Mouse (Mus musculus): ENCODE measurements around the gene Mfap3l.
A peak's percentile ranks its signal among the peaks of the same experiment; 100 is the strongest.
"Not testable (repeated sequence)": the region's sequence is repeated elsewhere in the genome, so short reads cannot be mapped to it uniquely, and the experiment has no call there.

Gene Mfap3l

DNA sequence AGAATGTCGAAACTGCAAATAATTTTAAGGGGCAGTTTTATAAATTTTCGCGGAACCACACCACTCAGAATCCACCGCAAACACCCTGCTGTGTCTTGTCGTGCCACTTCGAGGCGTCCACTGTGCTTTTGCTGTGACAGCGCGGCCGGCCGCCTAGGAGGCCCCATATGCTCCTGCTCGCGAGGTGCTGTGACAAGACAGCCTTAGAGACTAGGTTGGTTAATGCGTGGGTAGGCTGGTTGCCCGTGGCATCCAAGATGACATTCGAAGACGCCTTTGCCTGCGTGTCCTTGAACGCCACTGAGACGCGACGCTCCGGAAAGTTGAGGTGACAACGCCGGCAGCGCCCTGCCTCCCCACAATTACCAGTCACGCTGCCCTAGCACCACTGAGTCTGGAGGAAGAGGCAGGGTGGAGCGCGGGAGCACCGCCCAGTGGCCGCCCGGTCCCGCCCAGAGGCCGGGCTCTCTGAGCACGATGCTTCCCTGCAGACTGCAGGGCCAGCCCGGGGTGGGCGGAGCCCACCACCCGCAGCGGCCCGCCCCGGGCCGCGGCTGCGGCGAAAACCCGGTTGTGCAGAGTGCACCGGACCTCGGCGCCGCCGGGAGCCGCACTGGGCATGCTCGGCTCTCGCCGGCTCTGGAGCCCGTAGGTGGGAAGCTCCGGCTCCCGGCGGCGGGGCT is at the start of gene Mfap3l:
Gene Mfap3l, plus strand, starts transcription at position 578 of the 683 bp plus-strand sequence.
- DNase-seq, result peak; percentile 96

DNA sequence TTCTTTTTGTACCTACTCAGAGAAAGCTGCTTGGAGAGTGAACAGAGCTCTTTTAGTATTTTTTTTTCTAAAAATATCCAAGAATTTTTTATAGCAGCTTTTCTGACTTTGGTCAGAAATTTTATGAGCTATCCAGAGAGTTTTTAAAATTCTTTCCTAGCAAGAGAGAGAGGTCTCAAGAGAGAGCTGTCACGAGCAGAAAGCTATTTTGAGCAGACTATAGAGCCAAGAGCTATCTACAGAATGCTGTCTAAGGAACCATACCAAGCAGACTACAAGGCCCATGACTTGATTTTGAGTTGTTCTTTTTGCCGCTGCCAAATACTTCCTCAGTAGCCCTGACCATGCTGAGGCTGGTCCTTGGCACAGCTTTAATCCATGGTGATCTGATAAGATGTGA is 49.3 kb upstream of the Mfap3l start:
- no peak for DNase-seq

DNA sequence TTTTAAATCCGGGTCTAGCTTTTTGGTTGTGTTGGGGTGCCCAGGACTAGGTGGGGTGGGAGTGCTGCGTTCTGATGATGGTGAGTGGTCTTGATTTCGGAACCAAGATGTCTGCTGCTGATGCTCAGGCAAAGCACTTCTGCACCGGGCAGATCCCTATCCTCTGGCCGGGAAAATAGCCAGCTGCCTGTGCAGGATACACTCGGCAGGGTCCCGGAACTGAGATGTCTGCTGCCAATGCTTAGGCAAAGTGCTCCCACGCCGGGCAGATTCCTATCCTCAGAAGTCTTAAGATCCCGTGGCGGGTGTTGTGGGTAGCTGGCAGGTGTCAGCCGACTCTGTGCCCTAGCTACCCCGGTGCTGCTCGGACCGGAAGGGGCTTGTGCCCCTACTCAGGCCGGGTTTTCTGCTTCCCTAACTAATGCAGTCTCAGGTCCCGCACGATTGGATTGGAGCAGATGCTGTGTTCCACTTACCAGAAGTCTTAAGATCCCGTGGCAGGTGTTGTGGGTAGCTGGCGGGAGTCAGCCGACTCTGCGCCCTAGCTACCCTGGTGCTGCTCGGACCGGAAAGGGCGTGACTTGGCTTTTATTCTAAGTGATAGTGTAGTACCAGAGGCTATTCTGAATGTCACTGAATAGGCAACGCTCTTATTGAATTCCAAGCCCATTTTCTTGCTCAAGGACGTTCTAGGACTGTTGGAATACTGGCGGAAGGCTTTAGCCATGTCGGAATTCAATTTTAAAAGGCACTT is 41.1 kb upstream of the Mfap3l start:
- DNase-seq, result not testable (repeated sequence)

DNA sequence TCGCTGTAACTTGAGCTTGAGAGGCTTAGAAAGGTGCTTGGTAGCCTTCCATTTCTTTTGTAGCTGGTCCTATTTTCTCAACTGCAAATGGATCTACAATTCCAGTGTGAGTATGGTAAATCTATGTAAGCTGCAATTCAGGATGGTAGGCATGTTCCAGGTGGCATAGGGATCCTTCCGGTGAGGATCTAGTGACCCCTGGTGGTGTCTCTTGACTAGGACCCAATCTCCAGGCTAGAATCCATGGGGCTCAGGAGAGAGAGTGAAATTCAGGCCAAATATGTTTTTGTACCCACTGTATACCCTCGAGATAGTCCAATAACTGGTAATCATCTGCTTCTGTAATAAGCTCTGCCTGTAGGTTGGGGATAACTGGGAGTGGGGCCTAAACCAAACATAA is 37.9 kb upstream of the Mfap3l start:
- no peak for DNase-seq

DNA sequence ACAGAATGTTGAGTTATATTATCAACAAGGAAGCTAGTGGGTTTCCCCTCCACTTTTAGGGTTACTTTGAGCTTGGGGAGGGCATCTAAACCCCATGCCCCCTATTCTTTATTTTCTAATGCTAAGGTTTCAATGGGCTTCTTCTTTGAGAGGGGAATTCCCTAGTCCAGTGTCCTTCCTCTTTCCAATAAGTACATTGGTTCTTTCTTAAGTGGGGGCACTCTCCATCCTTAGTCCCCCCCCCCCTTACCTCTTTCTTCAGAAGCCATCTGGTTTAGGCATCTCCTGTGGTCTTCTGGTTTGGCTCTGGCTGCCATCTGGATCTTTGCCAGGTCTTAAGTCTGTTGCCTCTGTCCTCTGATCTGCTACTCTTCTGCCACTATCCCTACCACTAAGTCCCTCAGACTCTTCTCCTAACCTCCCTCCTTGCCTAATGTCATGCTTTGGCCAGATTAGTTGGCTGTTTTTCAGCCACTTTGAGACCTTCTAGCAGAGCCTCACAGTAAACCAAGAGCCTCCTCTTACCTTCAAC is 21.0 kb upstream of the Mfap3l start:
- DNase-seq, result no peak

DNA sequence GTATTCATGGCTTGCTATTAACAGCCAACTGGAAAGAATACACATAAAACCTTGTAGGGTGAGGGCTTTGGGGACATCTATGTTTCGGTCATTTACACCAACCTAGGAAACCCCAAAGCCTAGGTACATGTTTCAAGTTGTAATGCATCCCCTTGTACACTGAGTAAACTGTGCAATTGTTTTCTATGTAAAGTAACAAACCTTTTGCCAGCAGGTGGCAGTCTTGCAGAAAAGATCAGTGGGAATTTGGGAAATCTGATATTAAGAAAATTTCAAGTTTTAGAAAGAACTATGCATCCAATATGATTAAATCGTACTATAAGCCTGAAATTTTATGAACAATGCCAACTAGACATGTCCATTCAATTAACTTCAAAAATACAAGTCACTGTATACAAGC is 15.7 kb upstream of the Mfap3l start:
- DNase-seq, result no peak

DNA sequence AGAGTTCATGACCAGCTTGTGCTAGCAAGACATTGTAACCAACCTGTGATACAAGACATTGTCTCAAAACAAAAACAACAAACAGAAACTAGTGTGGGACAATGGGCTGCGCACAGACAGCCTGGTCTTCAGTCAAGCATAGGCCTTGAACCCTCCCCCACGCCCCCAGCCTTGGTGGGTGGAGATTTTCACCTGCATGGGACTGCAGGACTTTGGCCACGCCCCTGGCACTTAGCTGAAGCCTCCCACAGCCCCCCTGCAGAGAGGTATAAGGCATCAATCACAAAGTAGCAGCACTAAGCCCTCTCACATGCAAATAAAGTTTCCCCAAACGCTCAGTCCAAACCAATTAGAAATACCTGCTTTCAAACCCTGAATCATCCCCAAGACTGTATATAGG is 11.1 kb upstream of the Mfap3l start:
- DNase-seq, result no peak

DNA sequence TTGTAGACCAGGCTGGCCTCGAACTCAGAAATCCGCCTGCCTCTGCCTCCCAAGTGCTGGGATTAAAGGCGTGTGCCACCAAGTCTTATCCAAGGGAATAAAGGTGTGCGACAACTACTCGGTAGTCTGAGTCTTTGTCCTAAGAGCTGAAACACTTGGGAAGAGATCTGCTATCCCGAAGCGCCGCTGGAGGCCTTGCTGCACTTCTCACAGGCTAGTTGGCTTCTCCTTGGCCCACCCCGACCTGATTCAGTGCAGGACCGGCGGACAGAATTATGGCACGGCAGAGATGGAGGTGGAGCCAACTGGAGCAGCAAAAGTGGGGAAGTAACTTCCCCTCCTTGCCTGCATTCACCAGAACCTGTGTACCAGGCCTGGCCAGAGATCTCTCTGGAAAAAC is 10.6 kb upstream of the Mfap3l start:
- DNase-seq, result no peak

DNA sequence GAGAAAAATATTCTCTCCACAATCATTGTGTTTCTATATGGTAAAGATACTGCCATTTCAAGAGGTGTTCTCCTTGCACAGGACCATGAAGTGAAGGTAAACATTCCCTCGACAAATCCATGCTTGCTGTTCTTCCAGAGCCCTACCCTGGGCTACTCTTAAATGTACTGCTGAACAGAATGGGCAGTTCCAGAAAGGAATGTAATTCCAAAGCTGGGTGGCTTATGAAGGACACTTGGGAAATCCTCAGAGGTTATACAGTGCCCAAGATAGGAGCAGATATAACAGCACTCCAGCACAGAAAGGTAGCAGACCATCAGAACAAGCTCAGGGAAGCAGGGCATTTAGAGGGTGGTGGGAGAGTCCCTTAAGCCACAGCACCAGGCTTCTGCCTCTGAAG is 9.2 kb upstream of the Mfap3l start:
- no peak for DNase-seq

DNA sequence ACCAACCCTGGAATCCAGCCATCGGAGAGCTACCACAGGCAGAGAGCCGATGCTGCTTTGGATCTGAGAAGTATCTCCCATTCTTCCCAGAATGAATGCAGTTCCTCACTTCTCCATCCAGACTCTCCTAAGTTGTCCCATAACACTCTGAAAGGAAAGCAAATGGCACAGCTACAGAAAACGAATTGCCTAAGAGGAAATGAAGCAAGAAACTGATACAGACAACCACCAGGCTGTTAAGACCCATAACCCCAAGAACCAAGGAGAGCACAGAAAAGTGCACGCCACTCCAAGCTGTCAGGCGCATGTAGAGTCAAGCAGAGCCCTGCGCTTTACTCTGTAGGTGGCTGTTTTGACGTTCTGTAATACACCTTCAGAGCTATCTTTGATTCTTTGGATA is 7.9 kb upstream of the Mfap3l start:
- no peak for DNase-seq

DNA sequence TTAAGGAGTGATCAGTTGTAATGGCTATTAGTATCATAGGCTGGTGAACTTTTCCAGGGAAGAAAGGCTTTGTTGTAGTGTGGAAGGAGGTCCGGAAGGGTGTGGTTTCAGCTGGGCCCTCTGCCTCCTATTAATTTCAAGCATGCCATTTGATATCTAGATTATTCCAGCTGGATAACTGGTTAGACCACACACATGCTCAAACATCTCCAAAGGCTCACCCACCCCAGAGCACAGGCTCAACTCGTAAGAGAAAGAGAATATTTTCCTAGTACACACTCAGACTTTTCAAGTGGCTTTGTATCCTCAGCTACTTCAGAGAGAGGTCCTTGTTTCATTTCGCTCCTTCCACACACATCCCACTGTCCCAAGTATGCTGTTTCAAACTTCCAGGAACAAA is 4.7 kb upstream of the Mfap3l start:
- no peak for DNase-seq

DNA sequence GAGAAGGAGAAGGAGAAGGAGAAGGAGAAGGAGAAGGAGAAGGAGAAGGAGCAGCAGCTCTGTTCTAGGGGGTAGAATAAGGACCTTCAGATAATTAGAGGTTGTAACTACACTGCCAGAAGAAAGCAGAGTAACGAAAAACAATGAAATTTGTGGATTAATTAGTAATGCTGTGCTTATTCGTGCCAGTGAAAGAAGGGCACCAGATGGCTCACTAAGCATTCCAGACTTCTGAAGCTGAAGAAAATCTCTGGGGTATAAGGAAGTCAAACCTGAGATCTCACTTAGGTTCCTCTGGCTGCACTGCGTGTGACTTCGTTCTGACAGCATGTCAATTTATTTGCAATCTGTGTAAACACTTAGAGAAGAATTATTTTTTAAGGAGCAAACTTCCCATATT is 3.6 kb upstream of the Mfap3l start:
- no peak for DNase-seq

DNA sequence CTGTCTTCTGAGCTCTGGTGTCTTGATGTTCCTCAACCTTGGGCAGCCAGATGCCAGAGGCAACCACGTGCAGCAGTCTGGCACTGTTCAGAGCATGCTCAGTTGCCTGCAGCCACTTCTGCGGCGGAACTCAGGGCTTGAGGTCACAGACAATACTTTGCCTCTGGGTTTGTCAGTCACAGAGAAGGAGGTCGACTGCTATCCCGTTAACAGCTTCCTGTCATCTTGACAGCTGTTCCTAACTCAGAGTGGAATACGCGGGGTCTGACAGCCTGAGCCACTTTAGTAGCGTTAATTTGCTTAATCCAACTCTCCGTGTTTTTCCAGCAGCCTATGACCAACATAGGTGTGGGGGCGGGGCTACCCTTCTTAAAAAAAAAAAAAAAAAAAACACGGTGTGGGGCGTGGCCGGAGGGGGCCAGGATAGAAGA is 1.1 kb upstream of the Mfap3l start:
- peak; percentile 89 for DNase-seq

DNA sequence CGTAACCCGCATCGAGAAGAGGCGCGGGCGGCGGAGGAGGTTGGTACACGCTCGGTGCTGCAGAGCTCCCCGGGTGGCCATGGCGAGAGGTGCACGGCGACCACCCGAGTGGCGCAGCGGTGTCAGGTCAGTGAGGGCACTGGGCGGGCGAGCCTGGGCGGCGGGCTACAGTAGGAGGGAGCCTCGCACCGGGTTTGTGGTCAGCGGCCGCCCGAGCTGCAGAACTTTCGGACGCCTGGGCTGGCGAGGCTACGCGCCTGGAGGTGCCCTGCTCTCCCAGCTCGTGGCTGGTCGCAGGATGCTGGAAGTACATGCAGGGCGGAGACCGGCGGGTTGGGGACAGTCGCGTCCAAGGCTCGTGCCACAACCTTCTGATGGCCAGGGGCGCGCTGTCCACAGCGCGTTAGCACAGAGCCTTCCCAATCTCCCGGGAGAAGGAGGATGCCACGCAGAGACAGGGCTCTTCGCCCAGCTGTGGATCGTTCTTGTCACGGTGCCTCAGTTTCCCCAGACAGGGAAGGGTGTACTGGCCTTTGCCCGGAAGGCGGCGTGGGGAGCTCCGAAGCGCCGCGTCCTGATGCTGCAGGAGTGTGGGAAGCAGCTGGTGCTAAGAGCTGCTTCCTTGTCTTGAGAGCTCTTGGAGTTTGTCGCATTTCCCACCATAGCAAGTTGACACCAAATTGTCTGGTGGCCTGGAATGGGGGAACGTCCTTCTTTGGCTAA is 467 bp downstream of the Mfap3l start:
- DNase-seq, result no peak

DNA sequence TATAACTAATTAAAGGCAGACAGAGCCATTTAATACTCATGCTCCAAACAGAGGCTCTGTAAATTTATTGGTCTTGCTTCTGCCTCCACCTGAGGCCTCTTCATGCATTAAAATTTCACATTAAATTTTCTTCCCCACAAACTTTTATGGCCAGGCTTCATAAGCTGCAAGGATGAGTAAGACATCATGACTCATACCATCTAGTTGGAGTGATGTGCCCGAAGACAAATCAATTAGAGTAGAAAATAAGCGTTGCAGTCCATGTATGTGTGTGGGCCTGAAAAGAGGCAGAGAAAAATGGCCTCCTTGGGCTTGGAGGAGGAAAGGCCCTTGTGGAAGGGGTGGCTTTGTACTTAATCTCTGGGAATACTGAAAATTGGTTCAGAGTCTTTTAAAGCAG is 2.3 kb downstream of the Mfap3l start:
- DNase-seq, result no peak

DNA sequence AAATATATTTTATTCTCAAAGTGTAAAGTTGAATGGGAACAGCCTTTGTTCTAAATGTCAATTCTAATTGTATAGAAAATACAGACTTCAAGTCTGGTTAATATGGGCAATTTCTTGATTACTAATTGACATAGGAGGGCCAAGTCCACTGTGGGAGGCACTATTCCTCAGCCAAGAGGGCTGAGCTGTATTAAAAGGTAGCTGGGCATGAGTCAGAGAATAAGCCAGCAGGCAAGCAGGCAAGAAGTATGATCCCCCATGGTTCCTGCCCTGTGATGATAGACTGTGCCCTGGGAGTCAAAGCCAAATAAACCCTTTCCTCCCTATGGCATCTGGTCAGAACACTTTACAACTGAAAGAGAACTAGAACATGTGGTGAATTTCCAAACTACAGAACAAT is 3.2 kb downstream of the Mfap3l start:
- no peak for DNase-seq

DNA sequence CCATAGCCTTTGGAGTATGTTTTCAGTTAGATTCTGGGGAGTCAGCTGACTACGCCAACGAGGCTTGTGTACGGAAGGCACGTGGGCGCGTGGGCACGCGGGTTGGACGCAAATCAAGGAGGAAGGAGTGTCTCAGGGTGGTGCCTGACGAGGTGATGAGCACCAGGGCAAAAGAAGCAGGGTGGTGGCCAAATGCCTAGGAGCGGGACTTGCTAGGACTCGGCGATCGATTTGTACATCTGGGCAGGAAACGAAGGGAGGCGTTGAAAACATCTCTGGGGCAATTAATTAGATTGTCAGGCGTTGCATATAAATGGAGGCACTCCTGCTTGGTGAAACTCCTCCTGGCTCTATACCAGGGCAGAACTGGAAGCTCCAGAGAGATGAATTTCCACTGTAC is 7.4 kb downstream of the Mfap3l start:
- DNase-seq, result no peak

DNA sequence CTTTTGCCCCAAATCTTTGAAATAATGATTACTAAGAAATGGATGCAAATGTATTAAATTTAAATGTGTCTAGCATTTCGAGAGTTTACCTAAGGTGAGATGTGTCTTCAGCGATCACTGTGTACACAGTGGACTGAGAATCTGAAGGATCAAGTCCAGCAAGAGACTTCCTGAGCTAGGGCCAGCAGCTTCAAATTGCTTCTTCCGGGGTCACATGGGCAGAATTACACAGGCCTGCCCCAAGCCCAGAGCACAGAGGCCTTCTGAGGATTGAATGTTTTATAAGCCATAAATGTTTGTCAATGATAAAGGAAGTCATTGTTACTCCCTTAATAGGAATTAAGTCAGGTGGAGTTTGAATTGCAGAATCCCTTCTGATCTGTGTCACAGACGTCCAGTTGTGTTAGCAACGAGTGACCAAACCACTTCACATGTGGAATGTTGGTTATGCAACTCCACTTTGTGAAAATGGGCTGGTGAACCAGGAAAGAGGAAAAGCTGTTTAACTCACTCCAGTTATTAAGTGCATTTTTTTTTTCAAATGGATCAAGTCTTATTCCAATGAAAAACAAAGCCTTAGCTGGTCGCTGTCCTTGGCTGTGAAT is 10.9 kb downstream of the Mfap3l start:
- DNase-seq, result no peak

DNA sequence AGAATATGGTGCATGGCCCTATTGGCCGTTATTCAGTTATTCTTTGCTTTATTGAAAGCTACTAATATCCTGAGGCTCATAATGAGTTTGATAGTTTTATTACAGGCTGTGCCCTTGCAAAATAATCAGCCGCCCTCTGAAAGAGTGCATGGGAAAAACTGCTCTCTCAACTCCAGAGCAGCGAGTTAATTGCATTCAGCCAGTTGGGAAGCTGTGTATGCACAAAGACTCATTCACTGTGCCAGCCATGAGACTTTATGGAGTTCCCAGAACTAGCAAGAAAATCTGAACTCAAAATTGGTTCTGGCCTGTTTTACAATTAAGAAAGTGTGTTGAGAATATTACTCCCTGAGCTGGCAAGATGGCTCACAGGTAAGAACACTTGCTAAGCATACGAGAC is 12.5 kb downstream of the Mfap3l start:
- no peak for DNase-seq

DNA sequence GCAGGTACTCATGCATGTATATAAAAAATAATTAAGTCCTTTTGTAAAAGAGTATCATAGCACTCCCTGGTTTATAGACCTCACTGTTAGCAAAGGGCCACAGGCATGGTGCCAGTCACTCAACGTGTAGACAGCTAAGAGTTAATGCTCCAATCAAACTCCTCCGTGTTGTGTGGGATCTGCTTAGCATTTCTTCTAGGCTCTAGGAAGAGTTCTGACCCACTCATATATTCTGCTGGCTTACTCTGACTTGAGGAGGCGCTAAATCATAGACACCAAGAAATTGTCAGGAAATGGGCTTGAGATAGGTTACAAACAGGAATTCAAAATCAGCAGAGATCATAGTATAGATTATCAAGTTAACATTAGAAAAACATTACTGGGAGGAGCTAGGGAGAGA is 13.3 kb downstream of the Mfap3l start:
- DNase-seq, result no peak

DNA sequence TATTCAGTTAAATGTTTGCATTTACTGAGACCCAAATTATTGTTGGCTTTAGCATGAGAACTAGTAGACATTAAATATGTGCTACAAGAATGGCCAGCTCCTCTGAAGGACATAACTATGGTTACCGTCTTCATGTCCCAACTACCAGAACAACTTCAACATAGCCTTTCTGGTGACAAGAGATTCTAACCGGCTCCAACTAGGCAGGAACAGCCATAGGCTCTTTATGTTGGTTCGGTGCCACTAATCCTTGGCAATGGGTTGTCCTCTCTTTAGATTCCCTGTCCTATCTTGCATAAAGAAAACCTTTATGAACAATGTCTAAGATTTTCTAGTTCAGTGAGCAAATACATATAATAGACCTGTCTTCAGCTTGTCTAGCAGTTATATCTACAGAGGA is 14.7 kb downstream of the Mfap3l start:
- no peak for DNase-seq

DNA sequence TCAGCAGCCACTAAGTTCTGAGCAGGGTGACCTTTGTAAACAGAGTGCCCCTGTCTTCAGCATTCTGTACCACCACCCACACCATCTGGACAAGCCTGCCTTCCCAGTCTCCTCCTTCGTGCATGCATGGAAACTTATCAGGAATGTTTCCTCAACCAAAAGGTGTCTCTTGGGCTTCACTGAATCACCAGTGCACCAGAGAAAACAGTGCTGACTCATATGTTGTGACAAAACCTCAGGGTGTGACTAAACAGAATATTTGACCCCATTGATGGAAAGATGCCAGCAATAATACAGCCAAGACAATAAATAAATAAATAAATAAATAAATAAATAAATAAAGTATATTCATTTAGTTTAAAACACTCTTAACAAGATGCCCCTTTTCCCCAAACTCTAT is 16.5 kb downstream of the Mfap3l start:
- no peak for DNase-seq

DNA sequence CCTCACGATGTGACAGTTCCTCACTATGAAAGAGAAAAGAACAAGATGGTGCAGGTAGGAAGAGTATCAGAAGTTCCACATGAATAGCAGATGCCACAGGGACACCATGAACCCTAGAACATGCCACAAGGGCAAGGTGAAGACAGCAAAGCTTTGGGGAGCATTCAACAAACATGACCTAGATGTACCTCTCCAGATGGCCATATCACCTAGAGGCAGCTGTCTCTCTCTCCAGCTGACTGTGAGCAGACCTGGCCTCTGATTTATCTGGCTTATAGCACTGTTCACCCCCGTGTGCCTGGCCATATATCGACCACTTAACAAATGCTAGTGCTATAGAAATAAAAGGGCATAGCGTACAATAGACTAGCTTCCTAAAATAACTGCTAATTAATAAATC is 17.5 kb downstream of the Mfap3l start:
- peak; percentile 46 for DNase-seq

Measured in cerebellum, adult 11-12 months (tissue).